15 mouse cellular contexts compared by ENCODE assay signal in the genomic region with DNA sequence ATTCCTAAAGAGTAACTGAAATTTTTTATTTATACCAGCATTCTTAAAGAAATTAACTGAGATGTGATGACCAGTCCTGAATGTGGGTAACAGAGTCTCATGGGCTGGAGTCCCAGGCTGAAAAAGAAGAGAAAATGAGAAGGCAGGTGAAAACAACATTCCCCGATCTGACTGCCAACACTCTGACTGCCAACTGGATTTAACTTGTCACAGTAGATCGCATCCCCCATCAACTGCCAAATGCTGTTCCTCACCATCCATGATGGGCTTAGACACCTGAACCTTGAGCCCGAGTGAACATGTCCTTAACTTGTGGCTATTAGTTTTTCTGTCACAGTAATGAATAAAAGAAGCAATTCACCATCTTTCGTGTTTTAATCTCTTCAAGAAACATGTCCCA.
"Had no signal": no experiment of that assay in that cellular context is flagged by ENCODE, and none has a peak within 500 bp of the region (broad histone marks: within the 10 kb centered on the region; RNA-seq: fewer than 3 reads in every experiment).

No protein-coding gene starts in this region.

- H3K36me3 ChIP-seq: limb, embryonic 10.5 days; limb, embryonic 13.5 days; liver, embryonic 13.5 days had no signal

- H3K27ac ChIP-seq: kidney, postnatal 0 days; layer of hippocampus, adult 2 months; limb, embryonic 10.5 days; limb, embryonic 13.5 days; liver, embryonic 13.5 days had no signal

- H3K4me1 ChIP-seq: limb, embryonic 10.5 days; limb, embryonic 13.5 days; liver, embryonic 13.5 days had no signal

- H3K27me3 ChIP-seq: limb, embryonic 13.5 days; liver, embryonic 13.5 days had no signal

- H3K9ac ChIP-seq: limb, embryonic 13.5 days; liver, embryonic 13.5 days had no signal

- DNase-seq: kidney, postnatal 25 days; layer of hippocampus, adult 9-11 months; liver; liver, embryonic 13.5 days; lung, adult 2 months; lung, postnatal 14 days; lung, postnatal 4 days; midbrain, embryonic 14.5 days; thymus, adult 18-20 months; thymus, postnatal 36 days had no signal

- H3K9me3 ChIP-seq: limb, embryonic 10.5 days; limb, embryonic 13.5 days; liver, embryonic 13.5 days had no signal

- H3K4me2 ChIP-seq: limb, embryonic 13.5 days; liver, embryonic 13.5 days; midbrain, embryonic 11.5 days had no signal

- H3K4me3 ChIP-seq: layer of hippocampus, adult 2 months; limb, embryonic 10.5 days; limb, embryonic 13.5 days; liver, embryonic 13.5 days had no signal
